Mouse (Mus musculus) embryonic facial prominence, embryonic 14.5 days (tissue): Measurements from ENCODE around the gene Dtx4. TPM values are rescaled to one million over a fixed set of nuclear protein-coding genes. Genes with fewer than 3 reads are reported as not detected.
"Not testable (repeated sequence)": the region's sequence is repeated elsewhere in the genome, so short reads cannot be mapped to it uniquely, and the experiment has no call there.

Experiments
- ATAC-seq: fragments of 200-750 bp; cut with Nextera tagmentation; 2 replicates; pipeline ENCODE4 v1.8.0; 2017; ENCODE audit warnings: low read depth, moderate number of reproducible peaks, moderate TSS enrichment
- DNase-seq: peaks from one replicate; pipeline ENCODE4 v3.0.0-alpha.2; 2015; ENCODE audit warnings: low spot score
- H3K27ac ChIP-seq: fragments of 300-500 bp; sonication (generic); replicated peaks from 2 replicates; pipeline ENCODE4 v1.5.1; 2014; ENCODE audit warnings: low read depth, mild to moderate bottlenecking, low read length, moderate library complexity
- H3K27me3 ChIP-seq: fragments of 300-500 bp; sonication (generic); replicated peaks from 2 replicates; pipeline ENCODE4 v1.6.1; 2014; ENCODE audit warnings: low read length; ENCODE audit not compliant: control insufficient read depth, insufficient read depth
- H3K36me3 ChIP-seq: fragments of 300-500 bp; sonication (generic); 2 replicates; pipeline ENCODE4 v1.6.1; 2014; ENCODE audit warnings: low read length, mixed read lengths; ENCODE audit not compliant: control insufficient read depth, insufficient read depth
- H3K4me1 ChIP-seq: fragments of 300-500 bp; sonication (generic); 2 replicates; pipeline ENCODE4 v1.6.1; 2014; ENCODE audit warnings: antibody characterized with exemption, low read length; ENCODE audit not compliant: control insufficient read depth, insufficient read depth
- H3K4me2 ChIP-seq: fragments of 300-500 bp; sonication (generic); 2 replicates; pipeline ENCODE4 v1.6.1; 2014; ENCODE audit warnings: low read depth, mild to moderate bottlenecking, low read length, moderate library complexity, mixed read lengths
- H3K4me3 ChIP-seq: fragments of 300-500 bp; sonication (generic); 2 replicates; pipeline ENCODE4 v1.5.1; 2014; ENCODE audit warnings: low read depth, mild to moderate bottlenecking, low read length
- H3K9ac ChIP-seq: fragments of 300-500 bp; sonication (generic); 2 replicates; pipeline ENCODE4 v1.6.1; 2014; ENCODE audit warnings: low read depth, mild to moderate bottlenecking, low read length, moderate library complexity, mixed read lengths
- H3K9me3 ChIP-seq: fragments of 300-500 bp; sonication (generic); 2 replicates; pipeline ENCODE4 v1.6.1; 2016; ENCODE audit warnings: low read length; ENCODE audit not compliant: control insufficient read depth
- WGBS: fragments of 180-500 bp; shearing (Covaris S2); extraction: QIAGEN DNeasy Blood & Tissue Kit; methylation state at CpG from one replicate; pipeline ENCODE4 v1.1.7; 2014; 5-methylcytosine and 5-hydroxymethylcytosine counted together
- polyA plus RNA-seq: library from polyadenylated mRNA; unstranded; fragments of >200 nt; fragmentation: Nextera tagmentation; extraction: Ambion mirVana; gene quantifications from 2 replicates; pipeline ENCODE4 v1.2.1, GENCODE M21; 2014

Gene Dtx4
- 11.9 and 14.5 TPM in 2 replicates for polyA plus RNA-seq

GRCm38 (mm10) chr19:12501370-12502347, at the start of gene Dtx4:
Gene Dtx4 (minus strand): TSS chr19:12501454.
- ATAC-seq, result peak; percentile 93
- no peaks in the 10 kb centered on the region for H3K36me3 ChIP-seq
- no peaks in the 10 kb centered on the region for H3K9me3 ChIP-seq
- H3K4me1 ChIP-seq, result peaks cover 12% of the 10 kb centered on the region; the same call in 1 of the 2 replicates
- peak within 1 kb of the TSS; percentile 94 for H3K4me2 ChIP-seq
- peaks cover 5% of the 10 kb centered on the region; the same call in 1 of the 2 replicates for H3K27me3 ChIP-seq
- H3K27ac ChIP-seq, result peak within 1 kb of the TSS; percentile 88
- DNase-seq, result peak; percentile 97
- peak within 1 kb of the TSS; percentile 73 for H3K4me3 ChIP-seq
- peak within 1 kb of the TSS; percentile 86 for H3K9ac ChIP-seq
- under 1% methylated on average over 19 of the region's 80 CpGs for WGBS

GRCm38 (mm10) chr19:12550005-12550942, 49.0 kb upstream of the Dtx4 start:
- H3K4me3 ChIP-seq, result no peak overlapping the region
- H3K9me3 ChIP-seq, result no peaks in the 10 kb centered on the region
- H3K9ac ChIP-seq, result no peak overlapping the region
- no peak overlapping the region for H3K4me2 ChIP-seq
- 76% methylated on average over 5 of the region's 5 CpGs for WGBS
- no peak overlapping the region for H3K27ac ChIP-seq
- H3K27me3 ChIP-seq, result no peaks in the 10 kb centered on the region
- no peak for ATAC-seq
- no peak for DNase-seq
- no peaks in the 10 kb centered on the region for H3K4me1 ChIP-seq
- no peaks in the 10 kb centered on the region for H3K36me3 ChIP-seq

GRCm38 (mm10) chr19:12549166-12549565, 47.9 kb upstream of the Dtx4 start:
- Histone ChIP-seq H3K36me3 (no peaks in the 10 kb centered on the region), H3K27me3 (no peaks in the 10 kb centered on the region), H3K4me2 (no peak overlapping the region), H3K4me3 (no peak overlapping the region), H3K4me1 (no peaks in the 10 kb centered on the region), H3K9me3 (no peaks in the 10 kb centered on the region), H3K9ac (no peak overlapping the region), H3K27ac (no peak overlapping the region)
- no peak for DNase-seq
- ATAC-seq, result no peak
- 79% methylated on average over 5 of the region's 5 CpGs for WGBS

- H3K27me3 ChIP-seq, H3K9ac ChIP-seq, H3K4me2 ChIP-seq, H3K9me3 ChIP-seq, H3K4me1 ChIP-seq, H3K27ac ChIP-seq, ATAC-seq, H3K36me3 ChIP-seq, H3K4me3 ChIP-seq: not testable (repeated sequence)
- 80% methylated on average over 11 of the region's 11 CpGs for WGBS
- peak; percentile 13 for DNase-seq
Observed at GRCm38 (mm10) chr19:12545440-12545839, 44.2 kb upstream of the Dtx4 start, which contains the start of gene Fam111a. Gene Fam111a (plus strand): TSS chr19:12545740.

GRCm38 (mm10) chr19:12541644-12542043, 40.4 kb upstream of the Dtx4 start:
- H3K27ac ChIP-seq, result no peak overlapping the region
- H3K36me3 ChIP-seq, result no peaks in the 10 kb centered on the region
- H3K4me2 ChIP-seq, result no peak overlapping the region
- no peak overlapping the region for H3K4me3 ChIP-seq
- 24% methylated on average over 2 of the region's 2 CpGs for WGBS
- H3K9ac ChIP-seq, result no peak overlapping the region
- H3K4me1 ChIP-seq, result no peaks in the 10 kb centered on the region
- ATAC-seq (no peak), DNase-seq (no peak)
- H3K27me3 ChIP-seq, result no peaks in the 10 kb centered on the region
- no peaks in the 10 kb centered on the region for H3K9me3 ChIP-seq

GRCm38 (mm10) chr19:12540727-12541126, 39.5 kb upstream of the Dtx4 start:
- Histone ChIP-seq H3K4me3 (no peak overlapping the region), H3K27me3 (no peaks in the 10 kb centered on the region), H3K4me2 (no peak overlapping the region), H3K36me3 (no peaks in the 10 kb centered on the region), H3K9ac (no peak overlapping the region), H3K9me3 (no peaks in the 10 kb centered on the region), H3K4me1 (no peaks in the 10 kb centered on the region), H3K27ac (no peak overlapping the region)
- DNase-seq, result no peak
- 61% methylated on average over 3 of the region's 3 CpGs for WGBS
- ATAC-seq, result no peak

- DNase-seq (no peak), ATAC-seq (no peak)
- no peak overlapping the region for H3K4me3 ChIP-seq
- H3K9me3 ChIP-seq, result no peaks in the 10 kb centered on the region
- H3K9ac ChIP-seq, result no peak overlapping the region
- H3K27ac ChIP-seq, result no peak overlapping the region
- no peak overlapping the region for H3K4me2 ChIP-seq
- H3K4me1 ChIP-seq, result no peaks in the 10 kb centered on the region
- WGBS, result 88% methylated on average over 1 of the region's 1 CpGs
- H3K27me3 ChIP-seq, result no peaks in the 10 kb centered on the region
- H3K36me3 ChIP-seq, result no peaks in the 10 kb centered on the region
Observed at GRCm38 (mm10) chr19:12539975-12540374, 38.7 kb upstream of the Dtx4 start.

- Histone ChIP-seq H3K4me1 (no peaks in the 10 kb centered on the region), H3K4me3 (no peak overlapping the region), H3K27ac (no peak overlapping the region), H3K36me3 (no peaks in the 10 kb centered on the region), H3K9ac (no peak overlapping the region), H3K9me3 (no peaks in the 10 kb centered on the region), H3K27me3 (no peaks in the 10 kb centered on the region), H3K4me2 (no peak overlapping the region)
- DNase-seq, result no peak
- ATAC-seq, result no peak
Observed at GRCm38 (mm10) chr19:12537168-12537567, 35.9 kb upstream of the Dtx4 start.
